Comparison of ENCODE assay signal across 31 mouse cellular contexts in the genomic region with DNA sequence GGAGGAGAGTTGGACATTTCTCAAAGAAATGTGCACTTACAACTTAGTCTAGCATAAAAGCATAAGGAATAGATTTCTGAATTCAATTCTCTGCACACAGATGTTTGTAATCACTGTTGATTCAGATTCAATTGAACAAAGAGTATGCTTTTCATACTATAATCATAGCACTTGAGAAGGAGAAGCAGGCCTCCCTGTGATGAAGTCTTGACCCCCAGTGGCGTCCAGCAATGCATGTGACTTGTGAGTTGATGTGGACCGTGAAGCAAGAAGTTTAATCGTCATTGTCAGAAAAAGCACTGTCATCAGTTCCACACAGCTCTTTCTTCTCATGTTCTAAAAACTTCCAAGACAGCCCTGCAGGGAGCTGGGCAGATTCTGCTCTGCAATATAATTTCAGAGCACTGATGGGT. TPM values are rescaled to one million over a fixed set of nuclear protein-coding genes. Genes with fewer than 3 reads are reported as not detected.
DNase-seq lines count a peak whose midpoint lies in the region; ATAC-seq lines count a peak whose summit lies in the region.
"Had no signal": no experiment of that assay in that cellular context is flagged by ENCODE, and none has a peak within 500 bp of the region (broad histone marks: within the 10 kb centered on the region; RNA-seq: fewer than 3 reads in every experiment).

No protein-coding gene starts in this region.

- no peaks in the 10 kb centered on the region for H3K9me3 ChIP-seq in lung, embryonic 16.5 days (ENCODE audit: control insufficient read depth, low read length)
- no peaks in the 10 kb centered on the region for H3K9me3 ChIP-seq in embryonic facial prominence, embryonic 13.5 days
- no peaks in the 10 kb centered on the region for H3K9me3 ChIP-seq in limb, embryonic 15.5 days
- H3K9me3 ChIP-seq: forebrain, embryonic 12.5 days; heart, embryonic 13.5 days; hindbrain, embryonic 15.5 days; limb, embryonic 12.5 days; liver, embryonic 15.5 days; neural tube, embryonic 13.5 days; stomach, embryonic 15.5 days had no signal

- no peaks in the 10 kb centered on the region for H3K36me3 ChIP-seq in lung, embryonic 16.5 days (ENCODE audit: control insufficient read depth, insufficient read depth, low read length)
- H3K36me3 ChIP-seq in embryonic facial prominence, embryonic 13.5 days, result no peaks in the 10 kb centered on the region
- H3K36me3 ChIP-seq in limb, embryonic 15.5 days, result no peaks in the 10 kb centered on the region
- H3K36me3 ChIP-seq: forebrain, embryonic 12.5 days; heart, embryonic 13.5 days; hindbrain, embryonic 15.5 days; limb, embryonic 12.5 days; liver, embryonic 15.5 days; neural tube, embryonic 13.5 days; stomach, embryonic 15.5 days had no signal

- WGBS in lung, embryonic 16.5 days, result 44% methylated on average over 3 of the region's 3 CpGs
- 24% methylated on average over 3 of the region's 3 CpGs for WGBS in embryonic facial prominence, embryonic 13.5 days
- WGBS in limb, embryonic 15.5 days, result 52% methylated on average over 3 of the region's 3 CpGs

- no peaks in the 10 kb centered on the region for H3K27me3 ChIP-seq in lung, embryonic 16.5 days (ENCODE audit: control insufficient read depth, insufficient read depth, low read depth, low read length)
- H3K27me3 ChIP-seq in embryonic facial prominence, embryonic 13.5 days, result no peaks in the 10 kb centered on the region
- no peaks in the 10 kb centered on the region for H3K27me3 ChIP-seq in limb, embryonic 15.5 days
- H3K27me3 ChIP-seq: forebrain, embryonic 12.5 days; heart, embryonic 13.5 days; hindbrain, embryonic 15.5 days; limb, embryonic 12.5 days; liver, embryonic 15.5 days; neural tube, embryonic 13.5 days; stomach, embryonic 15.5 days had no signal

- DNase-seq in embryo, embryonic 11 days, result peak; percentile 16
- DNase-seq in embryo, embryonic 9.5 days (ENCODE audit: extremely low spot score), result no peak
- DNase-seq in lung, postnatal 14 days, result no peak
- DNase-seq: adrenal gland, postnatal 25 days; cerebellum, adult 11 months; cerebellum, postnatal 10 days; gastrocnemius, postnatal 25 days; heart, adult 18-20 months; heart, postnatal 14 days; kidney, adult 9 months; kidney, postnatal 36 days; layer of hippocampus, postnatal 36 days; right cerebral cortex, adult 18-20 months; right cerebral cortex, postnatal 4 days; thymus, postnatal 36 days had no signal

- no peaks in the 10 kb centered on the region for H3K4me1 ChIP-seq in lung, embryonic 16.5 days (replicated peaks; ENCODE audit: control insufficient read depth, insufficient read depth, low read length)
- peaks cover 3% of the 10 kb centered on the region for H3K4me1 ChIP-seq in embryonic facial prominence, embryonic 13.5 days
- H3K4me1 ChIP-seq in limb, embryonic 15.5 days, result no peaks in the 10 kb centered on the region
- H3K4me1 ChIP-seq: forebrain, embryonic 12.5 days; hindbrain, embryonic 15.5 days; limb, embryonic 12.5 days; liver, embryonic 15.5 days; neural tube, embryonic 13.5 days; stomach, embryonic 15.5 days had no signal

- ATAC-seq in lung, embryonic 16.5 days (ENCODE audit: low read depth), result peak; percentile 43; the same call in 1 of the 2 replicates
- 0 out of 2 replicates have a peak, but pooled peaks have one; percentile 15 for ATAC-seq in embryonic facial prominence, embryonic 13.5 days (ENCODE audit: insufficient number of reproducible peaks, insufficient read depth, low FRiP score, low TSS enrichment, low read depth)
- ATAC-seq in limb, embryonic 15.5 days (ENCODE audit: insufficient number of reproducible peaks, low FRiP score, low TSS enrichment, low read depth), result no peak
- ATAC-seq in megakaryocyte progenitor cell, adult 5-6 weeks (replicated peaks; ENCODE audit: poor library complexity), result no peak
- ATAC-seq: intestine, embryonic 16.5 days; midbrain, embryonic 16.5 days had no signal

- no peak overlapping the region for H3K27ac ChIP-seq in lung, embryonic 16.5 days (ENCODE audit: low read length)
- H3K27ac ChIP-seq in embryonic facial prominence, embryonic 13.5 days, result peak overlapping the region; percentile 72
- peak overlapping the region; percentile 33; the same call in 1 of the 2 replicates for H3K27ac ChIP-seq in limb, embryonic 15.5 days
- H3K27ac ChIP-seq: forebrain, embryonic 12.5 days; heart, embryonic 13.5 days; hindbrain, embryonic 15.5 days; limb, embryonic 12.5 days; liver, embryonic 15.5 days; neural tube, embryonic 13.5 days; stomach, embryonic 15.5 days had no signal

- H3K4me2 ChIP-seq in lung, embryonic 16.5 days (ENCODE audit: low read depth, low read length), result no peak overlapping the region
- H3K4me2 ChIP-seq in embryonic facial prominence, embryonic 13.5 days, result no peak overlapping the region
- no peak overlapping the region for H3K4me2 ChIP-seq in limb, embryonic 15.5 days
- H3K4me2 ChIP-seq: forebrain, embryonic 12.5 days; heart, embryonic 13.5 days; hindbrain, embryonic 15.5 days; limb, embryonic 12.5 days; liver, embryonic 15.5 days; neural tube, embryonic 13.5 days; stomach, embryonic 15.5 days had no signal

- no peak overlapping the region for H3K4me3 ChIP-seq in lung, embryonic 16.5 days (ENCODE audit: low read length)
- H3K4me3 ChIP-seq in embryonic facial prominence, embryonic 13.5 days, result no peak overlapping the region
- no peak overlapping the region for H3K4me3 ChIP-seq in limb, embryonic 15.5 days
- H3K4me3 ChIP-seq: erythroblast, embryonic 14.5 days; forebrain, embryonic 12.5 days; heart, embryonic 13.5 days; hindbrain, embryonic 15.5 days; limb, embryonic 12.5 days; liver, embryonic 15.5 days; myocyte; neural tube, embryonic 13.5 days; stomach, embryonic 15.5 days had no signal

- H3K9ac ChIP-seq in lung, embryonic 16.5 days (ENCODE audit: low read length), result no peak overlapping the region
- H3K9ac ChIP-seq in embryonic facial prominence, embryonic 13.5 days, result no peak overlapping the region
- no peak overlapping the region for H3K9ac ChIP-seq in limb, embryonic 15.5 days
- H3K9ac ChIP-seq: forebrain, embryonic 12.5 days; heart, embryonic 13.5 days; hindbrain, embryonic 15.5 days; limb, embryonic 12.5 days; liver, embryonic 15.5 days; neural tube, embryonic 13.5 days; stomach, embryonic 15.5 days had no signal

RNA-seq across cellular contexts. Expression of gene Hpgd, which starts 33.8 kb away (rescaled TPM):
- 29.4 and 33.1 TPM in 2 replicates for polyA plus RNA-seq in lung, embryonic 16.5 days (2015; fragmentation: Nextera tagmentation; extraction: Ambion mirVana)
- polyA plus RNA-seq in embryonic facial prominence, embryonic 13.5 days (2015; fragmentation: Nextera tagmentation; extraction: Ambion mirVana), result 71.8 and 75.2 TPM in 2 replicates
- polyA plus RNA-seq in limb, embryonic 15.5 days (2015; fragmentation: Nextera tagmentation; extraction: Ambion mirVana), result 27.1 and 28.3 TPM in 2 replicates
- 0.59 and 1.5 TPM in 2 replicates for total RNA-seq in megakaryocyte progenitor cell, adult 5-6 weeks (2015)
- 1.2 and 1.8 TPM in 2 replicates for total RNA-seq in megakaryocyte progenitor cell, adult 5-6 weeks (2017)
- total RNA-seq: megakaryocyte-erythroid progenitor cell, adult 5-6 weeks had no signal

Comparison
In these comparisons a context has a peak if more than half of its experiments do, and no peak if none do; other contexts are left out.
1. ATAC-seq: peak in lung, embryonic 16.5 days (single experiment) and embryonic facial prominence, embryonic 13.5 days (single experiment); none in limb, embryonic 15.5 days (single experiment) and megakaryocyte progenitor cell, adult 5-6 weeks (single experiment).